Mouse (Mus musculus): Measurements from ENCODE around the gene 1700020N01Rik.

The 1700020N01Rik gene

GRCm38 (mm10) chr10:21592896-21593380 lies at the start of gene 1700020N01Rik:
Gene 1700020N01Rik, plus strand, starts transcription at chr10:21593145.
- DNase-seq = no peak

GRCm38 (mm10) chr10:21543576-21544278 lies 49.2 kb upstream of the 1700020N01Rik start:
- no peak for DNase-seq

DNA sequence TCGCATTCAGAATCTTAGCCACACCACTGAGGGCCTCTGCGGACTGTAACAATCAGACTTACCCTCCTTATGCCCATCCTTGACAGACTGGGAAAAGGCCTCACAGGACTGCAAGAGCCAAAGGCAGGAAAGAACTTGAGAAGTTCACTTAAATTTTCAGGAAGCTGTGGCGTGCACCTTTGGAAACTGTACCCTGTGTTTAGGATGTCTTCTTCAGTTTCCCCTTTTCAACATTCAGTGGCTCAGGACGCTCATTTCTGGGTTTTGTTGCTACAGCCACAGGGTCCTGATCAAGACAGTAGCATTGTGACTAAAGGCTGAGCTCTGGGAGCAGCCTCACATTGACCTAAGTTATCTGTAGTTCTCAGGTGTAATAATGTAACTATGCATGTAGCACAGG lies 48.2 kb upstream of the 1700020N01Rik start:
- no peak for DNase-seq

DNA sequence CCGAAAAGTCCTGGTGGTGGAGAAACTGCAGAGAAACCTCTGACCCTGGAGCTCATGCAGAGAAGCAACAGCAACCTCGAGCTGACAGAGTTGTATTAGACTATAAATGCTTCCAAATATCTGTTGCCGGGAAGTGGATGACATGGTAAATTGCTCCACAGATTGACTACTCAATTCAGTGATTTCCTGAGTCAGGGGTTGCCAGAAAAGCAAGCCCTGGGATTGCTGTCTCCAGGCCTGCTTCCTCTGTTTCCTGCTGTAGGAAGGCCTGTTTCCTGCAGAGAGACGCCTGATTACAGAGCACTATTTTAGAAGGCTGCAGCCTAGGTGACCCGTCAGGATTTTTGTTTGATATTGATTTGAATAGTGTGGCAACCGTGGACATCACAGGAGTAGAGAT lies 47.5 kb upstream of the 1700020N01Rik start:
- no peak for DNase-seq

- no peak for DNase-seq
These were observed 44.0 kb upstream of the 1700020N01Rik start for GRCm38 (mm10) chr10:21548871-21549505.

DNA sequence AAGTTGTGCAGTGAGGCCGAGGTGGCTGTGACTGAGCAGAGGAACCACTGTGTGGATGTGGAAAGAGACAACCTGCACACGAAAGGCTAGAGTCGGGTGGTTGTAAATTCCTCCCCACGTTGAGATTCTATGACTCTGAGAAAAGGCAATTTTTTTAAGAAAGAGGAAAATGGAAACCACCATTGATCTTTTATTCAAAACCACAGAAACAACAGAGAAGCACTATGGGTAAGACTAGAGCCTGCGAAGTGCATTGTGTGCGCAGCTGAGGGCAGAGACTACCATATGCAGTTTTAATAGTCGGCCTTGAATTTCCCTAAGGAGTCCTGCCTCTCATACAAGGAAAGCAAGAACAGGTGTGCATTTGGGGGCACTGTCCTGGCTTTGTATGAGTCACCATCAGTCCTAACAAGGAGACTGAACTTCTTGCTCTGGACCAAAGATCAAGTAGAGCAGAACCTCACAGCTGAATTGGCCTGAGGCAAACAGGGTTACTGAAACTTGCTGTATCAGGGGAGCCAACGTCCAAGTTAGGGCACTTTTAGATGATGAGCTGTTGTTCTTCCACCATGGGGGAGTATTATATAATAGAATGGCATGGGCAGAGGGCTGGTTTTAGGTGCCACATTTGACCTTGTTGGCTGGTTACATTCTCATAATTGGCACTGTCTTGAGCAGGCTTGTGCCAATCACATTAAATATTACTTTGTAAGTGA lies 39.8 kb upstream of the 1700020N01Rik start:
- DNase-seq = no peak

DNA sequence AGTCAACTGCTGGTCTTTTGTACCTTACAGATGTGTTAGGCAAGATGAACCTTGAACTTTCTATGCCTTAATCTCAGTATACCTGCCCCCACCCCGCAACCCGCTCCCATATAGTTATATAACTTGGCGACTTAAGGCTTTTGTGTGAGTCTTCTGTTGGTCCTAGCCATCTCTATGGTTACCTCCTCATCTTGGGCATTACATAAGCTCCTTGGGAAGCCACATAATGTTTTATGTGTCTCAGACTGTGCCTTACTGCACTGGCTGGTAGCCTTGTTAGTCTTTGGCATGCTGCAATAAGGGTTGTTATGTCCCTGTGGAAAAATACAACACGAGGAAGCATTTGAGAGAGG lies 39.3 kb upstream of the 1700020N01Rik start:
- DNase-seq = no peak

DNA sequence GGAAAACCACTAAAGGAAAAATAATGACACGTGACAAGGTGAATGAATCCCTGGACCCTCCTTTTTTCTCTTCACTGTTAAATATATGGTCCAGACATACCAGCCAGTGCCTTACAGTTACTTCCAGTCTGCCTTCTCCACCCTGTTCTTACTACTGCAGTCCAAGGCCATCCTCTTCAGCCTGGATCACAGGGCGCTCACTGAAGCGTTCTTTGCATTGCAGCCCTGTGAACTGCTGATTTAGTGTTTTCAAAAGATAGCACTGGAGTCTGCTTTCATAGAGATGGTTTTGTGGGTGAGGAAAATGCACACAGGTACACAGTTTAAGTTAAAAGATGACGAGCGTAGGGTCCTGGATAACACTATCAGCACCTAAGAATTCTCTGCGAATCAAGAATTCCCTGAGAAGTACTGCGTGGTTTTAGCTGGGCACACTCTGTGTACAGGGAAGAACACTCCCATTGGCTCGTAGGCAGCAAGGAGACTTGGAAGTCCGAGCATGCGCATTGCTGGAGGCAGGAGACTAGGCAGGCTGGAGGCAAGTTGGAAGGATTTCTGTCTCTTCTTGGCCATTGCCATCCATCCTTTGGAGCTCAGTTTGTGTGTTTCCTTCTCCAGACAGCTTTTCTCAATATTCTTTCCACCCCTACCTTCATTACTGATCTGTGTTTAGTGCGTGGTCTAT lies 37.9 kb upstream of the 1700020N01Rik start:
- DNase-seq = no peak

- no peak for DNase-seq
These were observed 33.2 kb upstream of the 1700020N01Rik start for GRCm38 (mm10) chr10:21559769-21560168.

GRCm38 (mm10) chr10:21561181-21561580 lies 31.8 kb upstream of the 1700020N01Rik start:
- DNase-seq = no peak

DNA sequence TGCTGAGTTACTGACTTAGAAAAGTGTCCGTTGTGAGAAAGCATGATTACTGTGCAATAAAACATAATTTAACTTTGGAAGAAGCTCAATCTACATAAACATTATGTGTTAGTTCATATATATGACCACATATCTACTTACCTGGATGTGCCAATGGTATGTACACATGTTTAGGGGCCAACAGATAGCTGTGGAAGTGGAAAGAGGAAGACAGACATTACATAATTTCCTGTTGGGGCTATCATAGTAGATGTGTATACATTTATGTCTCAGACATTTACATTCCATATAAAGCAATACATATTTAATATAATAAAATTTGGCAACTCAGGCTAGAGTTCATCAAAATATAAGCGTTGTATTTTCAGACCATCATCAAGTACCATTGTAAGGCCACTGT lies 29.5 kb upstream of the 1700020N01Rik start:
- DNase-seq = no peak

GRCm38 (mm10) chr10:21564189-21564588 lies 28.8 kb upstream of the 1700020N01Rik start:
- no peak for DNase-seq

DNA sequence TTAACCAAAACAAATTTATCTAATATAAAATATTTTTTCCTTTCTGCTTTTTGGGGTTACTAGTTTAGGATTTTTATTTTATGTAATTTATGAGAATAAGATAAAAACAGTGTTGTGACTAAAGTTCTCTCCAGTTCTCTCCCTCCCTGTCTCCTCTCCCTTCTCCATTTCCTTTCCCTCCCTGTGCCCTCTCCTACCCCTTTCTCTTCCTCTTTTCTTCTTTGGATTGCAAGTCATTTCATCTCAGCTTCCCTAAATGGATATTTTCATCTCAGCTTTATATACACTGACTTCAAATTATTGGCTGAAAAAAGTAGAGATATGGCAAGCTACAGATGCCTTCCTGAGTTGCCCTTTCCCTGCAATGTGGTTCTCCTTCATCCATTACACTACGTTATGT lies 26.9 kb upstream of the 1700020N01Rik start:
- no peak for DNase-seq

DNA sequence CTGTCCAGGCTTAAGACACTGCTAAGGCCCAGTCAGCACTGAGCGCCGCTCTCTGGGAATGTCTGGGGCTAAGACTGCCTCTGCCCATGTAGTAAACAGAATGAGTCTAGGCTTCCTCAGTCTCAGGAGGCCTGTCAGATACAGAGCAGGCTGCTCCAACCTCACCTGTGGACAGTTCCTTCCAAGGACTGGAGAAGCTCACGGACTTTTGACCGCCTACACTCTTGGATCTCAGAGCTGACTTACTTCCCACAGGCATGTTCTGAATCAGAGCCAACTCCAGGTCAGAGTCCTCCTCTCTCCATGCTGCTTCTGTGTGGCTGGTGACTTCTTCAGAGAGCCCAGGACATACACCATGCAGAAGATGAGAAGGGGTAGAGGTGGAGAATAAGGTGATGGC lies 21.3 kb upstream of the 1700020N01Rik start:
- DNase-seq = no peak

- no peak for DNase-seq
These were observed 19.2 kb upstream of the 1700020N01Rik start for GRCm38 (mm10) chr10:21573713-21574112.

DNA sequence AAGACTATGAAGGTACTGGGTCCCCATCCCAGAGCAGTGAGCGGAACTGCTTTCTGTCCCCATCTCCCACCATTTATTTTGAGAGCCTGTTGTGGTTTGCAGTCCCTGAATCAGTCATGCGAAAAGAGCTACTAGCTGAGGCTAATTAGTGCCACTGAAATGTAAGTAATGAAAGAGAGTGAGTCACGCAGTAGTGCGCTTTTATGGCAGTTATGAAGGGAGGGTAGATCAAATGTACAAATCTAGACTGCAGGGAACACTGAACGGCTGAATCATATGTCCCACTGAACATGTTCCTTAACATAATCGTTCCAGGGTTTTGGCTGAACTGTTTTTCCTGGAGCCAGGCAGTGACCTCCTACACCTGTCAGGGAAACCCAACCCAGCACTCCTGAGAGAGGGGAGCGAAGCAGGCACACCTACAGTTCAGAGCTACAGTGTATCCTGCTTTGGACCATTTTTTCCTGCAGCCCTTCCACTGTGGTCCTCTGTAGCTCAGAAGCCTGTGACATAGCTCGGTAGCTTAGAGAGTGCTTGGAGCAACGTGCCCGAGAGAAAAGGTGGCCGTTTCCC lies 17.1 kb upstream of the 1700020N01Rik start:
- no peak for DNase-seq

- DNase-seq = no peak
These were observed 15.1 kb upstream of the 1700020N01Rik start for GRCm38 (mm10) chr10:21577798-21578197.

- DNase-seq = no peak
These were observed 11.4 kb upstream of the 1700020N01Rik start for GRCm38 (mm10) chr10:21581546-21581945.

DNA sequence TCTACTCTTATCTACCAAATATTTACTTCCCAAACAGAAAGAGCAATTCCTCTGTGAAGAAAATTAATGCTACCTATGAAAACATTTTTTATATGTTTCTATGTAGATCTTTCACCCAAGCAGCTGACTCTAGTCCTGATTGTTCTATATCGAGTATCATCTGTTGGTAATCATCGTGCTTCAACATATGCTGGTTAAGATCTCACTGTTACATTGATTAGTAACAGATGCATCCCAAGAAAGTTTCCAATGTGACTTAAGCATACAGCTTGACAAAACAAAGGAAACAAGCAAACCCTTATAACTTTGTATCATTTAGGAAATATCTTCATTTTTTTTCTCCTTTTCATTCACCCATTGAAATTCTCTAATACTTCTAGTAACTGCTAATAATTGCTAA lies 5.9 kb upstream of the 1700020N01Rik start:
- no peak for DNase-seq

- no peak for DNase-seq
These were observed 4.7 kb upstream of the 1700020N01Rik start for GRCm38 (mm10) chr10:21588007-21588852.

DNA sequence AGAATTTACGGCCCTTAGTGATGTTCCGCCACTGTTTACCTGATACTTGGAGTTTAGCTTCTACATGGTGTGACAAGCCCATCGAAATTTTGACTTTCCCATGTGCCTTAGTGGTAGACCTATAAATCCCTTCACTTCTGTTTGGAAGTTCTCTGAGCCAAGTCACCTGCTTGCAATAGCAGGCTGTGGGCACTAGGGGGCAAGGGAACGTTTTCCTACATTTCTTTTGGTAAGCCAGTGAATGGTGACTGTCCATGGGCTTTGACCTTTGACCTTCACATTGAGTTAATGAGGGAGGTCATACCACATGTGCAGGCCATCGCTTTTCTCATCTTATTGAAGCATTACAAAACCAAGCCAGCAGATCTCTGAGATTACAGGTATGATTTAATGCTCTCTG lies 8.0 kb downstream of the 1700020N01Rik start:
- DNase-seq = peak; percentile 52

DNA sequence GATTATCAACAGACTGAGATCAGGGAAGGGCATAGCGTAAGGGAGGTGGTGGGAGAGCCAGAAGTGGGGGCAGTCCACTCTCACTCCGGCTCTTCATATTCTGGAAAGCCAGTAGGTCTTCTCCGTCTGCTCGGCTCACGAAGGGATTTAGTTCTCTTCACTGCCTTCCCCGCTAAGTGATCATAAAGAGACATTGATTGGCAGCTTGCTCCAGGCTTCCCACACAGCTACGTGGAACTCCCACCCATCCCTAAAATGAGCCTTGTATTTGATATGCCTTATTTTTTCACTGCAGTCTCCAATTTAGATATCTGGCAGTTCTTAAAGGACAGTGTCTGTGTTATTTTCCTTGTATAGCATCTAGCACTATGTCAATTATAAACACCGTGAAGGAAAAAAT lies 11.5 kb downstream of the 1700020N01Rik start:
- no peak for DNase-seq
